Mouse (Mus musculus) olfactory bulb, adult 2 months (tissue): Measurements from ENCODE around the gene Lmna.

ENCODE experiments used
- CTCF ChIP-seq: fragments of 200-500 bp; IDR thresholded peaks from 2 replicates; pipeline ENCODE4 v1.5.1; 2012; ENCODE audit warnings: low read depth, mild to moderate bottlenecking, low read length, moderate library complexity; ENCODE audit not compliant: insufficient read depth
- POLR2A ChIP-seq: fragments of 200-500 bp; IDR thresholded peaks from 2 replicates; pipeline ENCODE4 v1.6.1; 2012; ENCODE audit warnings: mild to moderate bottlenecking, low read depth, low read length, moderate library complexity; ENCODE audit not compliant: insufficient read depth

GRCm38 (mm10) chr3:88483141-88483540 lies 26.6 kb downstream of the Lmna start:
- no peak for TF ChIP-seq POLR2A
- TF ChIP-seq CTCF = no peak
